Mouse (Mus musculus) MEL (cell line): ENCODE results near the gene Ptprr.

Experiments used
- CTCF ChIP-seq, 3 experiments: IDR thresholded peaks in 2 of 3; conservative IDR thresholded peaks in 1 of 3; 2 replicates each; pipeline ENCODE4 v1.5.1; 2011 to 2012; ENCODE audit warnings: low read length in 3 of 3, low read depth in 2 of 3, mild to moderate bottlenecking in 2 of 3, improper control_type of control experiment in 1 of 3, inconsistent platforms in 1 of 3, mixed read lengths in 1 of 3, moderate library complexity in 1 of 3; ENCODE audit not compliant: control insufficient read depth in 1 of 3, insufficient read depth in 1 of 3, poor library complexity in 1 of 3, severe bottlenecking in 1 of 3
- GATA1 ChIP-seq: IDR thresholded peaks from 2 replicates; pipeline ENCODE4 v1.6.1; 2011; ENCODE audit warnings: low read depth, low read length, improper control_type of control experiment
- NELFE ChIP-seq: IDR thresholded peaks from 2 replicates; pipeline ENCODE4 v1.6.1; 2011; ENCODE audit warnings: low read depth, low read length, improper control_type of control experiment
- ZC3H11A ChIP-seq: IDR thresholded peaks from 2 replicates; pipeline ENCODE4 v1.6.1; 2012; ENCODE audit warnings: low read depth, mild to moderate bottlenecking, inconsistent platforms, low read length, improper control_type of control experiment
- ZKSCAN1 ChIP-seq: IDR thresholded peaks from 2 replicates; pipeline ENCODE4 v1.6.1; 2012; ENCODE audit warnings: low read depth, mild to moderate bottlenecking, inconsistent platforms, low read length, improper control_type of control experiment, moderate library complexity

- TF ChIP-seq CTCF (IDR thresholded peaks at IDR 0.05 in 2 of 3, conservative IDR thresholded peaks at IDR 0.05 in 1 of 3; ENCODE audit: control insufficient read depth in 1 of 3, insufficient read depth in 1 of 3, low read depth in 2 of 3, low read length in 3 of 3, poor library complexity in 1 of 3, severe bottlenecking in 1 of 3) (no peak), GATA1 (no peak), ZC3H11A (no peak), ZKSCAN1 (no peak), NELFE (no peak)
These were observed 80.5 kb downstream of the Ptprr start for GRCm38 (mm10) chr10:116098470-116098869.
